Mouse (Mus musculus) gastrocnemius, postnatal 14 days (tissue): Measurements from ENCODE around the gene Fhod1. TPM values are rescaled to one million over a fixed set of nuclear protein-coding genes. Genes with fewer than 3 reads are reported as not detected.
A peak's percentile ranks its signal among the peaks of the same experiment; 100 is the strongest.

Experiments
- DNase-seq: peaks from one replicate; pipeline ENCODE4 v3.0.0; 2021; ENCODE audit warnings: mixed read lengths
- intact Hi-C: fragments of 180-260 bp; cut with DNase I; formaldehyde crosslinking; loops from one replicate; pipeline ENCODE4 v1.15.1; 2025; ENCODE audit warnings: low total_unique reads
- long read RNA-seq, 2 experiments: library from polyadenylated mRNA; stranded (forward); transcript quantifications; one replicate each; pipeline ENCODE4 v2.0.0; 2021
- total RNA-seq, 2 experiments: library from RNA; stranded (reverse); gene quantifications; 2 replicates each; pipeline ENCODE4 v1.2.3; 2021

The Fhod1 gene
- 10 to 100 TPM; 12.1 to 15.6 TPM for total RNA-seq
- long read RNA-seq, experiment 1, partial matches to known transcripts, result 3 of 3 reads
- long read RNA-seq, experiment 1, other reads (novel, unspliced or antisense), result 0 of 3 reads
- long read RNA-seq, experiment 2, partial matches to known transcripts, result 4 of 5 reads
- long read RNA-seq, experiment 2, other reads (novel, unspliced or antisense), result 1 of 5 reads

DNA sequence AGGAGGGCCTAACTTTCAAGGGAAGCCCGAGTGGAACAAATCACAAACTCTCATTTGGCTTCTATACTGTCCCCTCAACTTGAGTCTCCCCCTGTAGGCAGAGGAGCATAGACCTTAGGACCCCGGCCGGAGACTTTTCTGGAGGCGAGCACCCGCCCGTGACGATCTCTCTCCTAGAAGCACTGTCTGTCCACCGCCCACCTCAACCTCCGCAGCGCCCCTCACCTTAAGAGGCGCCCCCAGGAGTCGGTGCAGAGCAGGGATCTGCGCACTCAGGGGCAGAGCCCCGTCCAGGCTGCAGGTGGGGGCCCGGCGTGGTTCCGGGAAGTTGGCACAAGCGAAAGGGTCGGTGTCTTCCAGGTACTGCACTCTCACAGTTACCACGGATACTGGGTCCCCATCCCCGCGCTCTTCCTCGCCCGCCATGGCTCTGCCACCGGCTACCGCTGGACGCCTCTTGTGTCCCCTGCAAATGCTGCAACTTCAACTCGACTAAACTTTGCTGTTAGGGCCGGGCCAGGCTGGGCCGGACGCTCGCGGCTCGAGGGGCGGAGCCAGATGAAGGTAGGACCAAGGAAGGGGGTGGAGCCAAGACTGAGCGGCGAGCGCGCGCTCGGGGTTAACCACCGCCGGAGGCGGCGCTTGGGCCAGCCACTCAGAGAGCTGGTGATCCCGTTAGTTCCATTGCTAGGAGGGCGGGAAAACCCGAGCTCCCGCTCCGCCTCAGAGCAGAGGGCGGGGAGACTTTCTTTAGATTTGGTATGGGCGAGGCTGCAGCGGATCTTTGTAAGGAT, at the start of gene Fhod1:
Fhod1 (minus strand) TSS at position 526 of the 794 bp plus-strand sequence.
- peak; percentile 95 for DNase-seq
- intact Hi-C loops, result no loop called here

DNA sequence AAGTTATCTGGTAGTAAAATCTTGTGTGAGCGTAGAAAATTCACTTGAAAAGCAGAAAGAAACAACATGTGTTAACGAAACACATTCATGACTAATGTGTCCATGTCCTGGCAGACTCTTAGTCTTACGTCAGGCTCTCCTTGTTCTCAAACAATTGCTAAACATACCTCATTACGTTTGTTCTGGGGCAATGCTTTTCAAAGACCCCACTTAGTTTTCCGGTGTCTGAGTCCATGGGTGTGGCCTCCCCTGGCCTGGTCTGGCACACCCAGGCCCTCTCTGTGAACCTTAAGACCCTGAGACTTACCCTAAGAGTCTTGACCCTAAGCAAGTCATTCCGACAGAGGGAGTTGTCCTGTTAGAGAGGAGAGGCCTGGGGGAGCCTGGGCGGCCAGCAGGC, 46.2 kb upstream of the Fhod1 start:
- intact Hi-C loops, result no loop called here
- DNase-seq, result no peak

DNA sequence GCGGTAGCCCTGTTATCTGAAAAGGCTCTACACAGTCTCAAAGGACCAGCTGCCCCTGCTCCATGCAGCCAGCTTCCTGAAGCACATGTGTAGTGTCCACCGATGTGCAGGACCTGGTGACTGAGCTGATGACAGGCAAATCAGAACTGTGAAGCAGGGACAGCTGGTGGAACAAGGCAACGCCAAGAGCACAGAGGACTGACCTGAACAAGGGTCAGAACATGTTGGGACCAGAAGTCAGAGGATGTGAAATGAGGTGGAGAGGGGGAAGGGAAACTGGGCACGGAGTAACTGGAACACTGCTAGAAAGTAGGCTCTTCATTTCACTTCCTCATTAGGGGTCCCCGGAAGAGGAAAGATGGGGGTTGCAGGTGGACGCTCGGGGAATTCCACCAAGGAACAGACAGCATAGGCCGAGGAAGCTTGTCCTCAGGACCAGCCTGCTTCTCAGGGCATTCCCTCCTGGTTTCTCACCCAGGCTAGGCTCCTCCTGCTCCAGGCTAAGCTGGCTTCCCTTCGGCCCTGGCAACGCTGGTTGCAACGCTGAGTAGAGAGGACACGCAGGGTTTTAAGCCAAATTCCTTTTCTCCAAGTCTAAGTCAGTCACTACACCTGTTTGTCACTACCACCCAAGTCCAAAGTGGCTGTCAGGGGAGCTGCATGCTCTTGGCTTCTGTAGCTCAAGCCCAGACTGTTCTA, 45.5 kb upstream of the Fhod1 start:
- intact Hi-C loops, result no loop called here
- peak; percentile 42 for DNase-seq

DNA sequence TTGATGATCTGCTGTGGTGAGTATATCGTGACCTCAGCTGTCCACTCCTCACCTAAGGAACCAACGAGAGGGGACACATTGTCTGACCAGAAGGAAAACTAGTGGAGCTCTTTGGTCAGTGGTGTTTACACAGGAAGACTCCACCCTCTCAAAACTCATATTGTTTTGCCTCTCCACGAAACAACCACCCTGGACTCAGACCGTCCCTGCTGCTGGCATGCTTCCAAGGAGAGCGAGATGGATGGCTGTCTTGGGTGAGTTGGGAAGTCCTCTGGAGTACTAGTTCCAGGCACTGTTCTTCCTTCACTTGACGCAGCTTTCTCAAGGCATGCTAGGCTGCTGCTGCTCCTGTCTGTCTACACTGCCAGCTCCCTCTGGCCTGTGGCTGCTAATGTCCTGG, 41.3 kb upstream of the Fhod1 start:
- intact Hi-C loops, result no loop called here
- DNase-seq, result no peak

- DNase-seq, result peak; percentile 3
- intact Hi-C loops, result no loop called here
Observed at GRCm38 (mm10) chr8:105387151-105387550, 39.4 kb upstream of the Fhod1 start.

DNA sequence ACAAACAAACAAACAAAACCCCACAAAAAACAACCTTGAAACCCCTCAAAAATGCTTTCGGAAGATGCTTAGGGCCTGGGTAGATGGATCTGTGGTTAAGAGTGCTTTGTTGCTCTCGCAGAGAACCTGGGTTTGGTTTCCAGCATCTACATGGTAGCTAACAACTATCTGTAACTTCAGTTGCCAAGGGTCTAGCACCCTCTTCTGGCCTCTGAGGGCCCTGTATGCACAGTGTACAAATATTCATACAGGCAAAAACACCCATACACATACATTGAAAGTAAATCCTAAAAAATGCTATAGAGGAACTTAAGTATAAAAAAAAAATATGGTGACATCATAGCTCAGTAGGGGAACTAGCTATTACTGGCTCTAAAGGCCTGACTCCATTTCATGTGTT, 36.3 kb upstream of the Fhod1 start:
- DNase-seq, result no peak
- intact Hi-C loops, result no loop called here

GRCm38 (mm10) chr8:105380308-105380707, 32.6 kb upstream of the Fhod1 start:
- no peak for DNase-seq
- intact Hi-C loops, result no loop called here

GRCm38 (mm10) chr8:105378673-105379072, 30.9 kb upstream of the Fhod1 start:
- intact Hi-C loops, result no loop called here

DNA sequence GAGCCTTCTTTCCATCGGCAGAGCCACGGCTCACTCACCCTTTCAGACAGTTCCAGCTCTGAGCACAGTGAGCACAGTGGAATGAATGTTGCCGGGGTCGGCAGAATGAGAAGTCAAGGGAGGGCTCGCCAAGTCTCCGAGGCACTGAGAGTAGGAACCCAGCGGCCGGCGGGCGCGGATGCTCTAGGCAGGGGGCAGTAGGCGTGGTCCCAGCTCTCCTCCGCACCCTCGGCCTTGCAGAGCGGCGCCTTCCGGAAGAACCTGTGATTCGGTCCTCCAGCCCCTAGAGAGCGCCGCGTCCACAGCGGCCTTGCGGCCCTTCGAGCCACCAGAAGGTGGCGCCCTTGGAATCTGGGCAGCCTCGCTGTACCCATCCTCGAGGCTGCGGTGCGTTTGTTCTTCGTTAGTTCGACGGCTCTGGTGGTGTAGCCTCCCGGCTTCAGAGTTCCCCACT, 26.8 kb upstream of the Fhod1 start:
- intact Hi-C loops, result loop anchor here (5.0 kb wide), 1 partner anchor 33 kb away; no protein-coding TSS in a partner anchor
- DNase-seq, result no peak

More at GRCm38 (mm10) chr8:105378673-105379072, 30.9 kb upstream of the Fhod1 start:
- DNase-seq, result peak; percentile 41

DNA sequence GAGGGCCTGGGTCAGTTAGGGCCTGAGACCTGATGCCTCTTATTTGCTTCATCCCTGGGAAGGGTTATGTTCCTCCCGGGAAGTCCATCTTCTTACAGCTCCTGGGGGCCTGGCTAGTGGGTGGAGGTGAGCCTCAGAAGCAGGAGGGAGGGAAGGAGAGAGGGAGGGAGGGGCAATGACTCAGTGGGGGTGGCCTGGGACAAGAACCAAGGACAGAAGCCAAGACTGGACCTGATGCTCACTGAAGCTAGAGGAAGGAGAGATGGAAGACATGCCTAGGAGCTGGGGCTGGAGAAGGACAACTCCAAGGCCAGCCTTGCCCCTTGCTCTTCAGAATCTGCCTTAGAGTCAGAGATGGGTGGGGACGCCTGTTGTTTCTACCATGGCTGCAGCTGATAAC, 25.3 kb upstream of the Fhod1 start, which contains the start of gene Plekhg4:
Plekhg4 (plus strand) TSS at position 243 of the 400 bp plus-strand sequence.
- intact Hi-C loops, result loop anchor here (5.0 kb wide), 1 partner anchor 34 kb away; no protein-coding TSS in a partner anchor
- no peak for DNase-seq

DNA sequence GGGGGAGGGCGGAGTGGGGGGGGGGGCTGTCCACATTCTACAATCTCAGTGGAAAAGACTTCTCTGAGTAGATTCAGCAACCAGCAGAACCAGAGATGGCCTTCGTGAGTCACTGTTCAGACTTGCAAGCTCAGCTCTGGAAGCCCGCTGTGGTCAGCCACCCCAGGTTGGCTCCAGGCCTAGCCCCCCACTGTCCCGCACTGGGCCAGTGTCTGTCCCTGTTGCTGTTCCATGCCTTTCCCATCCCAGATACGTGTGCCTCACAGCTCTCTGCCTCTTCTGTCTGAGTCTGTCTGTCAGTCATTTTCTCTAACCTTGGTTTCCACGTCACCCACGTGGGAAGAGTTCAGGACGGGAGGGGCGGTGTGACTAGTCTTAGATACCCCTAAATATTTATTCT, 24.7 kb upstream of the Fhod1 start:
- intact Hi-C loops, result loop anchor here (5.0 kb wide), 1 partner anchor 35 kb away; no protein-coding TSS in a partner anchor
- DNase-seq, result no peak

DNA sequence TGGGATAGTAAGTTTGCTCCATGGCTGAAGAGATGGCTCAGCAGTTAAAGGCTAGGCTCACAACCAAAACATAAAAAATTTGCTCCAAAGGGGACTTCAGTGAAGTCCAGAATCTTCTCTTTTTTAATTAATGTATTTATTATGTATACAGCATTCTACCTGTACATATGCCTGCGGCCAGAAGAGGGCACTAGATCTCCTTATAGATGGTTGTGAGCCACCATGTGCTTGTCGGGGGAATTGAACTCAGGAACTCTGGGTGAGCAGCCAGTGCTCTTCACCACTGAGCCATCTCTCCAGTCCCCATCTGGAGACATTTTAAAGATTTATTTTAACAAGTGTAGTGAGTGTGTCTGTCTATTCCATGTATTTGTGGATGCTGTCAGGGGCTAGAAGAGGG, 19.4 kb upstream of the Fhod1 start:
- no peak for DNase-seq
- intact Hi-C loops, result no loop called here

DNA sequence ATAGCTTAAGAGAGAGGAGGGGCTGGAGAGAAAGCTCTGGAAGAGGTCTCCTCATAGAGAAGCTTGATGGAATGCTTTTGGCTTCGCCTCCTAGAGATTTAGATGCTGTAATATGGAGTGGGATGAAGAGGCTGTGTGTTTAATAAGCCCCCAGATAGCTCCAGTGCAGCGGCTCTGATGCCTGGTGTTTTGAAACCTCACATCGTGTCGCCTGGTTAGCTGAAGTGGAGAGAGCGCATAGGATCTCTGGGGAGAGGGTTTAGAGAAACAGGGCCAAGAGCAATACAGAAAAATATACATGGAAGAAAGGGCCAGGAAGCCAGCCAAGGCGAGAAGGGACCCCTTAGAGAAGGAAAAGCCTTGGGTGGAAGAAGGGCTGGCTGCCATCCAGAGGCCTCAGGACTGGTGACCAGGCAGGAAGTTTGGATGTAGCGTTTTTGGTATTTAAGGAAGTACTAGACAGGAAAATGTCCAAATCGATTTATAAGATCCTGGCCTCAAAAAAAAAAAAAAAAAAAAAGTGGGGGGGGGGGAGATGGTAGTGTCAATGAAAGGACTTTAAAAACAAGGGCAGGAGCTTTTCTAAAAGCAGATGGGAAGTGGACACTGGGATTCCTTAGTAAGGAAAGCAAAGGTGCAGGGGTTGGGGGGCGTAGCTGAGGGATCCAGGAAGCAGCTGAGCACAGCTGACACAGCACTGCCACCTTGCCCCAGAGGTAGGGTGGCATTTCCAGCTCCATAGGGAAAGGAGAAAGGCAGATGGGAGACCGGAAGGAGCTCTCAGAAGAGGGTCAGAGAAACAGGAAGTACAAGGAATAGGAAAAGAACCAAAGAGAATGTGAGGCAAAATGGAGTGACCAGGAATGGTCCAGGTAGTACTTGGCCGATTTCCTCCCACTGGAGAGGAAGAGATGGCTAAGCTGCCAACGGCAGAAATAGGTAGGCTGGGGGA, 14.3 kb upstream of the Fhod1 start:
- intact Hi-C loops, result loop anchor here (5.0 kb wide), 2 partner anchors 35 to 115 kb away; no protein-coding TSS in a partner anchor
- DNase-seq, result no peak

- intact Hi-C loops, result loop anchor here (5.0 kb wide), 2 partner anchors 38 to 118 kb away; no protein-coding TSS in a partner anchor
- no peak for DNase-seq
Observed at GRCm38 (mm10) chr8:105359646-105360045, 11.9 kb upstream of the Fhod1 start.

GRCm38 (mm10) chr8:105359208-105359607, 11.5 kb upstream of the Fhod1 start:
- no peak for DNase-seq
- intact Hi-C loops, result no loop called here

GRCm38 (mm10) chr8:105356681-105357080, 8.9 kb upstream of the Fhod1 start:
- intact Hi-C loops, result no loop called here
- DNase-seq, result no peak

- DNase-seq, result no peak
- intact Hi-C loops, result no loop called here
Observed at GRCm38 (mm10) chr8:105355179-105356024, 7.6 kb upstream of the Fhod1 start.

- no peak for DNase-seq
Observed at GRCm38 (mm10) chr8:105354549-105354948, 6.8 kb upstream of the Fhod1 start.

More at GRCm38 (mm10) chr8:105354549-105354948, 6.8 kb upstream of the Fhod1 start:
- intact Hi-C loops, result no loop called here
